Mouse (Mus musculus) CD4-positive, CD25-positive, alpha-beta regulatory T cell, adult 9 weeks (primary cell): ENCODE measurements around the gene Casc1. TPM values are rescaled to one million over a fixed set of nuclear protein-coding genes. Genes with fewer than 3 reads are reported as not detected.

Experiments
- polyA plus RNA-seq: library from polyadenylated mRNA; unstranded; fragments of 100-300 nt; shearing (Covaris generic); gene quantifications from one replicate; pipeline ENCODE4 v1.2.1, GENCODE M21; 2017

The Casc1 gene
- polyA plus RNA-seq: 0.56 TPM

DNA sequence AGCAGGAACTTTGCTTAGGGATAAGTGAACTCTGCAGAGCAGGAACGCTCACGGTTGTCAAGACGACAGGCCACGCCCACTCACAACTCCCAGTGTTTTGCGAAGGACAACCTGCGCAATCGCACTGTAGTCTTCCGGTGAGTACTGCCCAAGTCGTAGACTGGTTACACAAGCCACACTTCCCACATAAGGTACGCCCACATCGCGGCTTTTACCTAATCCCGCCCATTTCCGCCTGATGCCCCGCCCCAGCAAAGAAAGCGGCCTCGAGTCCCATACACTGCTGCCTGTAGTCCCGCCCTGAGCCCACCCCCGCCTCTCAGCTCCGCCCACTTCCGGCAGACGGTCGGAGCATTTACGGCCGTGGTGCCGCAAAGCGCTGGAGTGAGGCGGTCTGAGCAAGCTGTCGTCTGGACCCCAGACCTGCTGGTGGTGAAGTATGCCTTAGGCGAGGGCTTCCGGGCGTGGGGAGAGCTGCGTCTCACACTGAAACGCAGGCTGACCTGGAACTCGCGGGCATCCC is at the start of gene Casc1, which contains the start of gene Etfrf1:
TSS of gene Casc1 (minus strand) at position 190 of the 523 bp plus-strand sequence.
TSS of gene Etfrf1 (plus strand) at position 319 of the 523 bp plus-strand sequence.

DNA sequence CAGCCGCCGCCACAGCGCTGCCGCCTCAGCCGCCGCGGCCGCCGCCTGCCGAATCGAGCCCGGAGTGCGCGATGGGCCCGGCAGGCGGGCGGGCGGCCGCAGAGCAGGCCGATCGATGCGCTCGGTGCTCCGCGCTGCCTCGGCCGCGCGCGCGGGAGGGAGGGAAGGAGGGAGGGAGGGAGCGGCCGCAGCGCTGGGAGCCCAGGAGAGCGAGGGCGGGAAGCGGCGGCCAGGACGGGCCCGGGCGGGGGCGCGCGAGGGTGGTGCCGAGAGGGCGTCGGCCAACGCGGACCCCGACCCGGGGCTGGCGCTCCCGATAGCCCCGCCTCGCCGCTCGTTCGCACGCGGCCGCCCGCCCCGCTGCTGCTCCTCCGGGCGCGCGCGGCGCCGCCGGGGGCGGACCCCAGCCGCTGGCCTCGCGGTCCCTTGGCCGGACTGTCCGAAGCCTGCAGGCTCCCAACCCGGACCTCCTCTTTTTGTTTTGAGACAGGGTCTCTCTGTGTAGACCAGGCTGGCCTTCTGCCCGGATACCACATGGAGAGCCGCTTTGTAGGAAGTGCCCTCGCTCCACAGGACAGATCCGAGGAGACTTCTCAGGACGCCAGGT is 39.5 kb upstream of the Casc1 start, which contains the start of gene Kras:
TSS of gene Kras (minus strand) at position 55 of the 607 bp plus-strand sequence.

Other genes starting within 250 kb of the Casc1 start
- 8.9 TPM for gene Bcat1, start 134.8 kb downstream of the Casc1 start, polyA plus RNA-seq
- 270 TPM for gene Lrmp, start 95.4 kb downstream of the Casc1 start, polyA plus RNA-seq
- gene Etfrf1, start 129 bp upstream of the Casc1 start, polyA plus RNA-seq: 30.3 TPM
- gene Kras, start 39.2 kb upstream of the Casc1 start, polyA plus RNA-seq: 11.6 TPM